Mouse (Mus musculus): Measurements from ENCODE around the gene Kcnd3.
"Not testable (repeated sequence)": the region's sequence is repeated elsewhere in the genome, so short reads cannot be mapped to it uniquely, and the experiment has no call there.

The Kcnd3 gene

DNA sequence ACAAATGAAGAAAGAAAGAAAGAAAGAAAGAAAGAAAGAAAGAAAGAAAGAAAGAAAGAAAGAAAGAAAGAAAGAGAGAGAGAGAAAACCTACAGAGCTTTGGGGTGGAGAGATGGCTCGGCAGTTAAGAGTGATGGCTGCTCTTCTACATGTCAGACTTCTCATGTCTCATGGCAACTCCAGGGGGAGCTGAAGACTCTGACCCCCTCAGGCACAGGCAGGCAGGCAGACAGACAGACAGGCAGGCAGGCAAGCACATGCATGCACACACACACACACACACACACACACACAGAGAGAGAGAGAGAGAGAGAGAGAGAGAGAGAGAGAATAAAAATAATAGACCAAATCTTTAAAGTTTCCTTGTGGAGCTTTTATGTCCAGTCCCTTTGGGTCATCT, 248.7 kb downstream of the Kcnd3 start:
- not testable (repeated sequence) for DNase-seq (ENCODE audit: low spot score)

DNA sequence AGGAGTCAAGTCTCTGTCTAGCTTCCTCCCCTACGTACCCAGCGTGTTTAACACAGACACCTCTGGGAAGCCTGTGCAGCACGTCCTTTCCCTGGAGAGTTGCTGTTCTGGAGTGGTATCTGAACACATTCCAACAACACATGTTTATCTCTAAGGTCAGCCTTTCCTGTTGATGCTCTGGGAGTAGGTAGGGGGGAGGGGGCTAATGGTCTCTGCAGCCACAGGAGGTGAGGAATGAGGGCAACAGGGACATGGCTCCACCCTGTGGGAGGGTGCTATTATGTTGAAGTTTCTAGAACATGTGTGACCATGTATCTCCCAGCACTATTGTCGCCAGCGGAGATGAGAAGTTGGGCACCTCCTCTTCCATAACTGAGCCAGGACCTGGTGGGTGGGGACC, 249.3 kb downstream of the Kcnd3 start:
- DNase-seq (ENCODE audit: low spot score): no peak

DNA sequence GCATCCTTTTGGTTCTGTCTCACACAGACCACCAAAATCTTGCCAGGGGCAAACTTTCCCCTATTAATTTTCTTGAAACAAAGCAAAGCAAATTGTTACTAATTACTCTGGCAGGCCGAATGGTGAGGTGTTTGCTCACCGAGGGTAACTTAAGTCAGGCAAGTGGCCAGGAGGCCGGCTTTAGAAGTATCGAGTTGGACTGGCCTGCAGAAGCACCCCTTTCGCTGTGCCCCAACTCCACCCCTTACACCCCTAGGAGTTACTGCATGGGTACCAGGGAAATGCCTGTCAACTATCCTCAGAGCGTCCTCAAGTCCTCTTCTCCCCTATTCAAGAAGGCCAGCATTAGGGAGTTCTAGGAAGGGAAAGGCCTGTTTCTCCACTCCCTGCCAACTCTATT, 251.4 kb downstream of the Kcnd3 start:
- DNase-seq (ENCODE audit: low spot score): no peak

DNA sequence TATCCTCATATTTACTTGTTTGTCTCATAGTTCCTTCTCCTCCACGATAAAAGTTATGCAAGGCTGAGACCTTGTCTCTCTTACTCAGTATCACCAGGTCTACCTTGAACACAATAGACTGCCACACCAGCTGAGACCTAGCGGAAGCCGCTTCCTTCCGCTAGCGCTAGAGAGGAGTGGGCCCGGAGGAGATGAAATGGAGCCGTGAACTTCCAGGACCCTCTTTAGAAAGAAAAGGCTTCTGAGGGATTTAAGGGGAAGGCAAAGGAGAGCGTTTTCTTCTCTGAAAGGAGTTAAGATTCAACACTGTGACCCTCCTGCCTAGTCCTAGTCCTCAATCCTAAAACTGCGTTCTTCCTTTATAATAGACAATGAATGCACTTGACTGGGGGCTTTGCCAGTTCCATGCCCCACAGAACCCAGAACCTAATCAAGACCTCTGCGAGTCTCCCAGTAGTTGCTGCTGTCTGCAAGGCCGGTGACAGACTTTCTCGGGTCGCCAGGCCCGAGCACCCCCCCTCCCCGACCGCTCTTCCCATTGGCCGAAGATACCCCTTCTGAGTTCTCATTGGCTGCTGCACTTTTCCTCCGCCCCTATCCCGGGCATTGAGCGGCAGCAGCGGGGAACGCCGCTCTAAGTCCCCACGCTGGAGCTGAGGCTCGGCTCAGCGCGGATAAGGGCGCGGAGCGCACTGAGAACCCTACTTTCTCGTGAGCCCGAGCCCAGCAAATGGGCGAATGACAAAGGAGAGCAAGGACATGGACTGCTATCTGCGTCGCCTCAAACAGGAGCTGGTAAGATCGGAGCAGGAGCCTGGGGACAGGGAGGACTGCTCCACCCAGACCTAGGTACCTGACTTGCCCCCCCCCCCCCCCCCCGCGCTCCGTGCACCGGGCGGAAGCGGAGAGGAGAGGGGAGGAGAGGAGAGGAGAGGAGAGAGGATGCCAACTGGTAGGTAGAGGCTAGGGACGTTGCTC, 252.2 kb downstream of the Kcnd3 start, which contains the start of gene Inka2:
TSS of gene Inka2 (plus strand) at position 569 of the 978 bp plus-strand sequence.
- DNase-seq (ENCODE audit: low spot score): peak; percentile 82

DNA sequence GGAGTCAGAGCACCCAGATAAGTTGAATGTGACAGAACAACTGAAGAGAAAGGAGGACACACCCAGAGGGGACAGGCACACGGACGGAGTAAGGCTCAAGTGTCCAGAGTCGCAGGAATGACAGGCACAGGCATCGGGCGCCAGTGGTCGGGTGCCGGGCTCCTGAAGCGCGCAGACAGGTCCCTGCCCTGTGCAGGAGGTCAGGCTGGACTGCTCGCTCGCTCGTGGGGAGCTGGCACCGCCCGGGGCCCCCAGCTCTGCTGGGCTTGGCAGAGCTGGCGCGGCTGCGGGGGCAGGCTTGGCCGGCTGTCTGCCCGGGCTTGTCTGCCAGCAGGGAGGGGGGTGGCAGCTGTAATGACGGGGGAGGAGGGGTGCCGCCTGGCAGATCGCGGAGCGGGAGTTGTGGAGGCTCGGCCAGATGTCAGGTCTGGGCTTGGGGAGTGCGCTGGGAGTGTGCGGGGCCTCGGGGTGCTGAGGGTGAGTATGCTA, 253.0 kb downstream of the Kcnd3 start:
- DNase-seq (ENCODE audit: low spot score): peak; percentile 88

DNA sequence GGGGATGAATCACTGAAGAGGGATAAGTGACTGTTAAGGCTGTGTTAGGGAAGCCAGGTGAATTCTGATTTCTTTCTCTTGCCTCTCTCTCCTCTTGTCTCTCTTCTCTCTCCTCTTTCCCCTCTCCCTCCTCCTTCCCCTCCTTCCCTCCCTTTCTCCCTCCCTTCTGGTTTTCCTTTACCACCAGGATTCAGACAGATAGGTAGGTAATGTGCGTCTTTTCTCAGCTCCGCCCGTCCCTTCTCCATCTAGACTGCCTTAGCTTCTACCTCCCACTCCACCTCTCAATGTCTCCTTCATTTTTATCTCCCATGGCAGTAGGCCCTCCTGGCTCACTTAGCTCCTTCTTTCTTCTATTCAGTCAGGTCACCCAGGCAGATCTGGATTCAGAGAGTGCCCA, 253.4 kb downstream of the Kcnd3 start:
- DNase-seq (ENCODE audit: low spot score): no peak

DNA sequence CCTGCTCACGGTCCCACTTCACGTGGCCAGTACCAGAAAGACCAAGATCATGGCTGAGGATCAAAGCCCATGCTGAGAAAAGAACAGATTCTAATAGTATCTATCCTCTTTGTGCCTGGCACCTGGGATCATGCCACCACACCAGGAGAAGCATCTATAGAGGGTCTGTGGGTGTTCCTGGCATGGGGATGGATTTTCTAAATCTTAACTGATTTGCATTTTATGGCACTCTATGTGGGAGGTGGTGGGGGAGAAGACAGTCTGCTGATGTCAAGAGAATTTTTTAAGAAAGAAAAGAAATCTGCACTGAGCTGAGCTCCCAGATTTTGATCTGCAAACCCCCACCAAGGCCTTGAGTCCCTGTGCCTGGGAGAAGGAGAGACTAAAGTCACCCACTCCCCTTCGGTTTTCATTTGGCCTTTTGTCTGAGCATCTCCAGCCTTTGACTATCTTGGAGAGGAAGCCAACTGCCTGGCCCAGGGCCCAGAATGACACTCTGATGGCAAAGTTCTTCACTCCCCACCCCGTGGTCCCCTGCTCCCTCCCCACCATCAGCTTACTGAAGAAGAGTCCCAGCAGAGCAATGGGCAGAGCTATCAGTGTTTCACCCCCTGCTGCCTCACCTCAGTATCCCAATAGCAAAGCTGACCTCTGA, 254.4 kb downstream of the Kcnd3 start:
- DNase-seq (ENCODE audit: low spot score): no peak

DNA sequence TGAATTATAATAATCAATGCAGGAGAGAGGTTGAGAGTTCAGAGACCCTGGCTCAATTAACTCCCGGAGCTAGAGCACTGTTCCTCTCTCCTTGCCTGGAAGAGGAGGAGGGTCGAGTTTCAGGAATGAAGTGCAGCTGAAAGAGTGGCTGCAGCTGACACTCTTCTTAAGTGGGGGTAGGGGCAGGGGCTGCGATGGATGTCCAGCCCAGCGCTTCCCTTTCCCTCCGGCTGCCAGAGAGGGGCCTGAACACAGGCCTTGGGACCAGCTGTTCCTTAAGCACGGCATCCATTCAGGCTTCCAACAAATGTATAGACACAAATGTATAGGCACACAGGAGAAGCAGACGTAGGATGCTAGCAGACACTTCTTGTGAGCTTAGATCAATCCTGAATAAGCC, 255.5 kb downstream of the Kcnd3 start:
- no peak for DNase-seq (ENCODE audit: low spot score)

DNA sequence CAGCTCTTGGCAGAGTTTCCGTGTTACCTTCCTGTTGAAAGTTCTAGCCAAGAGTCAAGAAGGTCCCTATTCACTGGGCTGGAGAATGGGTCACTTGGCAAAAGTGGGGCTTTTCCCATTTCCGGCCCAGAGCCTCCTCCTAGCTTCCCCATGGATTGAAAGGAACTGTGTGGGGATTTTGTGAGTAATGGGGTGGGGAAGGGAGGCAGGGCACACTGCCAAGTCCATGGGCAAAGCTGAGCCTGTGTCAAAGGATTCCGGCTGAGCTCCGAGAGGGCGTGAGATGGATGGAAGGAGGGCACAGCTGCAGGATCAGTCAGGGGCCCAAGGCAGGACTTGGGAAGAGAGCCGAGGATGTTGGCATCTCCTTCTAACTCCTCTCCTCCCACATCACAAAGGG, 258.1 kb downstream of the Kcnd3 start:
- no peak for DNase-seq (ENCODE audit: low spot score)

DNA sequence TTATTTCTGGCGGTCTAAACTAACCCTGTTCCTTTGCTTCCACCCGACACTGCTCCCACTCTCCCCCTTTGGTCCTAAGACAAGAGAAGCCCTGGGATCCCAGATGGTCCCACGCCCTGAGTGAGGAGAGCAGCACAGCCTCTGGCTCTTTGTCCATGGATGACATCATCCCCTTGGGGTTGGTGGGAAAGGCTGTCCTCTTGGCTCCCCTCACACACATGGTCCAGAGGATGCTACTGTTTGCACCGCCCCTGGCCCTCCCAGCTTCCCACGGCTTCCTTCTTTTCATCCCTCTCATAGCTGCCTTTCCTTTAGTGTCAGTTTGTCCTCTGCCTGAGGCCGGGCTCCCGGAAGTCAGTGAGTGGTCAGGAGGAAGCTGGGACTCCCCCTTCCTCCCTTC, 259.6 kb downstream of the Kcnd3 start:
- no peak for DNase-seq (ENCODE audit: low spot score)

DNA sequence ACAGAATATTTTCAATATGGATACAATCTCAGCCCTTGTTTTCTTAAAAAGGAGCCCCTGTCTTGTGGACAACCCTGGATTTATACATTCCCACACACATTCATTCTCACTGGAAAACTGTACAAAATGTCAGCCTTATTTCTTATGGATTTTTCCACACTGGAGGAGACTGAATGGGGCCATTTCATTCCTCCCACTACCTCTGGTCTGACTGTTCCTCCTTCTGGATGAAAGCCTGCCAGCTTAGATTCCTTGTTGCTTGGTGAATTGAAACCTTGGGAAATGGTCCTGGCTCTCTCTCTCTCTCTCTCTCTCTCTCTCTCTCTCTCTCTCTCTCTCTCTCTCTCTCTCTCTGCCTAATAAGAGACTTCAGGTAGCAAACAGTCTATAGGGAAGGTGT, 260.7 kb downstream of the Kcnd3 start:
- DNase-seq (ENCODE audit: low spot score): no peak

DNA sequence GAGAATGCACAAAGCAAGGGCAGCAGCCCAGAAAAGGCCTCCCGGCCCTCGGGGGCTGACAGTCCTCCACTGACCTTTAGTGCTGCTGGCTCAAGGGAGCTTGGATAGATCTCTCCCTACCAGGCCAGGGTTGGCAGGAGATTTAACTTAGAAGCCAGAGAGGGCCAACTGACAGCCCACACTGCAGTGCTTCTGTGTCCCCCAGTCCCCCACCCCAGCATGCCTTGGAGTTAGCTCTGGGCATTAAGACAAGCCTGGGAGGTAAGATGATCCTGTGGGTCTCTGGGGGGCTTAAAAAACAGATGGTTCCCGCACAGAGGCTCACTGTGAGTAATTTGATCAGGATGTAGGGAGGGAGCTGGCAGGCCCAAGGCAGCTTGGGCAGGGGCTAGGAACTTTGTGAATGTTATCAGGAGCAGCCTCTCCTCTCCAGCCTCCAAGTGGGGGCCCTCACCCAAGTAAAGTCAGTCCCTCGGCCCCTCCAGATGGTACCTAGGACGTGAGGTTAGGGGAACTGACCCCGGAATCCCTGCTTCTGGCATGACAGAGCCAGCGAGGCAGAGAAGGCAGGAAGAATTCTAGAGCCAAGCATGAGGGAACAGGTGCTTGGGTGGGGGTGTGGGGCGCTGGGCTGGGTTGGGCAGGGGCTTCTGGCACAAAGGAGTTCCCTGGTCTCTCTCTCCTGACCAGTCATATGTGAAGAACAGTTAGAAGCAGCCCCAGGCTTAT, 262.1 kb downstream of the Kcnd3 start:
- DNase-seq (ENCODE audit: low spot score): no peak

DNA sequence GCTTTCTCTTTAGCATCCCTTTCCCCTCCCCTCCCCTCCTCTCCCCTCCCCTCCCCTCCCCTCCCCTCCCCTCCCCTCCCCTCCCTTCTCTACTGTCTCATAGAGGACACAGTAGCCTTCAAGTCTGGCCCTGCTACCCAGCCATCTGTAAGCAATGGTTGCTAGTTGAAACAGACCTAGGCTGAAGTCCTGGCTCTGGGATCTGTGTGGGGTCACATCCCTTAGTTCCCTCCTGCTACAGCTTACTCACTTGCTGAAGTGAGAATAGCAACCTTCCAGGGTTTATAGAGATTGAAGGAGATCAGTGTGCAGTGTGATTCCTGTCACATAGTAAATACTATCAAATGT, 262.7 kb downstream of the Kcnd3 start:
- no peak for DNase-seq (ENCODE audit: low spot score)

DNA sequence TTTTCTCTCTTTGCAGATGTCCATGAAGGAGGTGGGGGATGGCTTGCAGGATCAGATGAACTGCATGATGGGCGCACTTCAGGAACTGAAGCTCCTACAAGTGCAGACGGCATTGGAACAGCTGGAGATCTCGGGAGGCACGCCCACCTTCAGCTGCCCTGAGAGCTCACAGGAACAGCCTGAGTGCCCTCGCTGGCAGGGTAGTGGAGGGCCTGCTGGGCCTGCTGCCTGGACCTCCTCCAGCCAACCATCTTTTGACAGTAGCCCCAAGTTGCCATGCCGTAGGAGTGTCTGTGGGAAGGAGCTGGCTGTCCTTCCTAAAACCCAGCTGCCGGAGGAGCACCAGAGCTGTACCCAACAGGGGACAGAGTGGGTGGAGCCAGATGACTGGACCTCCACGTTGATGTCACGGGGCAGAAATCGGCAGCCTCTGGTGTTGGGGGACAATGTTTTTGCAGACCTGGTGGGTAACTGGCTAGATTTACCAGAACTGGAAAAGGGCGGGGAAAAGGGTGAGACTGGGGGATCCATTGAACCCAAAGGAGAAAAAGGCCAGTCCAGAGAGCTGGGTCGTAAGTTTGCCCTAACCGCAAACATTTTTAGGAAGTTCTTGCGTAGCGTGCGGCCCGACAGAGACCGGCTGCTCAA, 264.3 kb downstream of the Kcnd3 start:
- no peak for DNase-seq (ENCODE audit: low spot score)

DNA sequence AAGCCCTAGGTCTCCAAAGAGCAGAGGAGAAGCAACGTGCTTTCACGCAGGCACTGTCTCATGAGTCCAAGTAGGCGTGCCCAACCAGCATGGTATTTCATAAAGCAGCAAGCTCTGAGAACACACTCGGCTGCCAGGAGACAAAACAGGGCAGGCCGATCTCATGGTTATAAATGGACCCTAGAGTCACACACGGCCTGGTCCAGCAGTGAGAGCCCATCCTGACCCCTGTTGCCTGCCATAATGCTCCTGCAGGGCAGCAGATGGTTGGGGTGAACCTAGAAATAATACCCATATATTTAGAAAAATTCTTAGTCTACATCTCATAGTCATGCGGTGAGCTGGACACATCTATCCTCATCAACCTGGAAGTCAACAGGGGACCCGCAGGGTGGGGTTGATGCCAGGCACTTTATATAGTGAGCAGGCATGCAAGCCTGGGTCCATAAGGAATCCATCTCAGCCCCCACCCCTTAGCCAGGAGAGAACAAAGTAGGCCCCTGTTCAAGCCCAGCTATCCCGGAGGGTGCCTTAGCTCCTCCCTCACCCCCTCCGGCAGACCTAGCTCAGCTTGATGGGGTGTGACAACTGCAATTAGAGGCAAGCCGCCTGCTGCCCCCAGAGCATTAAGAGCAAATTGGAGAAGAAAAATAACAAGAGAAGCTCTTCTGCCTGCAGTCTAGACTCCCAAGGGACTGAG, 265.9 kb downstream of the Kcnd3 start:
- no peak for DNase-seq (ENCODE audit: low spot score)

DNA sequence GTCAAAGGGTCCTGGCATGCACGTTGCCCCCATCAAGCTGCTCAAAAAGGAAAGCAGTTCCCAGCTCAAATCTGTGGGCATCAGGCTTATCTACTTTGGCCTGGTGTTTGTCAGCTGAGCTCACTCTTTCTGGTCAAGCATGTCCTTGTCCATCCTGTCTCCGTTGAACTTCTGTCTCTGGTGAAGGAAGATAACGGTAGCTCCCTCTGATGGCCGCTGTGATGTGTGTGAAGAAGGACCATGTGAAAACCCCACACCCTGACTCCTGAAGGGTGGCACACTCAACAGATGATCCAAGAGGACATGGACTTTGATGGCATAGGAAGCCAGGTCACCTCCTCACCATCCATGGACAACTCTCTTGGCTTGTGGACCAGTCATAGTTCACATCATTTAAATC, 266.6 kb downstream of the Kcnd3 start:
- DNase-seq (ENCODE audit: low spot score): no peak

DNA sequence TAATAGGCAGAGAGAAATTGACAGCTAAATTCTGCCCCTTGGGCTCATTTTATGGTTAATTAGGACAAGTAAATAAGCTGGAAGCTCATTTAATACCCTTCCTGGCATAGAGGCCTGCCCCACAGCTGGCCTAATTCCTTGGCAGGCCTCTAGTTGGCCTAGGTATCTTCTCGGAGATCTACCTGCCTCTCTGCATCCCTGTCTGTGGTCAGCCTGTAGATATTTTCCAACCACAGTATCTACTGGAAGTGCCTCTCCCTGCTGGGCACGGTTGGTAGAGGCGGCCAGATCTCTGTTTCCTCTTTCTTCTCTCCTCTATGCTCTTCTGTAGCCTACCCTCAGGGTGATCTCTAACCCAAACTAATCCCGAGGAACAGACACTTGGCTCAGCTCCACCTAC, 267.8 kb downstream of the Kcnd3 start:
- no peak for DNase-seq (ENCODE audit: low spot score)

DNA sequence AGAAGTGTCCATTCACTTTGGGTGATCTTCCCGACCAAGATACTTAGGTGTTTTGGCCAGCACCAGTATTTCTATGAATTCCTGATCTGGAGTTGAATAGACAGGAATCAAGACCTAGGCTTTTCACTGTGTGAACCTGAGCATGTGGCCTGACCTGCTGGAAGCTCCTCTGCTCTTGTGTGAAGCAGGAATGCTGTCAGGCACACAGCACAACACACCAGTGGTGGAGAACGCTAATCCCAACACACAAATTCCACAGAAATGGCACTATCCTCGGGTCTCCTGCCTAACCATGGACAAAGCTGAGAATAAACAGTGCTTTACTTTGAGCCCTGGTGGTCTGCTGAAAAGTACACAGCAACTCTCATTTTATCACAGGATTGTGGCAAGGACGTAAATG, 268.4 kb downstream of the Kcnd3 start:
- no peak for DNase-seq (ENCODE audit: low spot score)

DNA sequence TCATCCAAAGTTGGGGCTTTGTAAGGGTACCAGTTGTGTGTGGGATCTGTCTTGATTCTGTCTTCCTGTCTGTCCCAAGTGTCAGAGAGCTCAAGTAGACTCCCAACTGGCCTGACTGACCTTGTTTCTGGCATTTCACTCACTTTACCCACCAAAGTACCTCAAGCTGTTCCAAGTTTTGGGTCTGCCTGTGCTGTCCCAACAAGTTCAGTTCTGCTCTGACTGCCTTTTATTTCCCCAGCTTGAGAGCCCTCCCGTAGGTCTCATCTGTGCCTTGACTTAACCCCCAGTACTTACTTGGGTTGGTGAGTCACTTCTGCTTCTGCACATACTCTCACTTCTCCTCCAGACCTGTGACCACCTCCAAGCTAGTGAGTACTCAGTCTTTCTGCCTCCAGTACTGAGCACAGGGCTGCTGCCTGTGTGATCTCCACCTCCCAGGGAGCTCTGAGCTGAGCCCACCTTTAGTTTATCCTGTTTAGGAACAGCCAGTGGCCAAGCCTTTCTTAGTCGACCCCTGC, 269.6 kb downstream of the Kcnd3 start:
- DNase-seq (ENCODE audit: low spot score): no peak

DNA sequence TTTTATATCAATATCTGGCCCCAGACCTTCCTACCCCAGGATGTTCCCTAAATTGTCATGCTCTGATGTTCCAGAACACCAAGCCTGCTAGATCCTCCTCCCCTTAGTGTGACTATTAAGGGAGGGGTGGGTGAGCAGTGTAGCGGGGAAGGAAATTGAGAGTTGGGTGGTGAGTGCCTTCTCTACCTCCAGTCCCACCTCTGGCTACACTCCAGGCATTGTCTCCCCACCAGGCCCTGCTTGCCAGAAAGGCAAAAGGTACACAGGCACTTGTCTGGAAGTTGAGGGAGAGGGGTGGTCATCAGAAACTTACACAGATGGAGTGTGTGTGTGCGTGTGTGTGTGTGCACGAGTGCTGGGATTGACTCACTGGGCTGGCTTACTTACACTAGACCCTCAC, 270.4 kb downstream of the Kcnd3 start:
- no peak for DNase-seq (ENCODE audit: low spot score)
